Mouse (Mus musculus): Measurements from ENCODE around the gene Nudt4. TPM values are rescaled to one million over a fixed set of nuclear protein-coding genes. Genes with fewer than 3 reads are reported as not detected.

Nudt4 gene
- total and polyA plus RNA-seq, 3 experiments: 21.1 to 35.7 TPM; not detected in 1

DNA sequence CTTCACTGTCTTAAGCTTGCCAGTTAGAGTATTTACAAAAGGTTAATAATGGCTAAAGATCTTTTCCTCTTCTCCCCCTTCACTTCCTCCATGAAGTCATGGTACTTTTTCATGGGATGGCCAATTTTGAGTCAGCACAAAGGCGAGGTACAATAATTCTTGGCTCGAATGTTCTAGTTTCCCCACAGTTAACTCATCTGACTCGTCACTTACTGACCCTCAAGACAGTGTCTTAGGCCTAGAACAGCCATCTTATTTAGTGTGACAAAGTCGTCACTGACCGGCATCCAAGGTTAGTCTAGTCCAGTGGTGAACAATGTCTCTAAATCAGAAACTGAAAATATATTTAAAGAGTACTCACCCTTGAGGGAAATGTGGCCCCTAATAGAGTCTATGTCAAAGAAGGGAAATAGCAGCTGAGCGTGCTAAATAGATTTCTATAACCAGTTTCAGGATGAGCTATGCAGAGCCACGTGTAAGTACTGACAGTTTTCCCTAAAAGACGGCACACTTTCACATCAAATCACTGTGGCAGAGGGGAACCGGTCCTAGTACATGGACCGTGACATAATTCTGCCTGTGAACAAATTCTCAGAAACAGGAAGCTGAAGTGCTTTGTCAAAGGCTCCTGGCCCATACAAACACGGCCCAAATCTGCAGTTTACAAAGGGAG is 15.7 kb downstream of the Nudt4 start:
- peaks cover 0 to 3% of the 10 kb centered on the region in 2 experiments; a peak in 2 of 4 replicates for H3K36me3 ChIP-seq (ENCODE audit: control insufficient read depth in 1 of 2, insufficient read depth in 2 of 2, low read length in 2 of 2)
- H3K9me3 ChIP-seq (replicated peaks; ENCODE audit: insufficient read depth, low read length): no peaks in the 10 kb centered on the region
- TF ChIP-seq TBP (IDR thresholded peaks at IDR 0.05; ENCODE audit: low read depth, low read length): no peak
- no peak for TF ChIP-seq MYB (IDR thresholded peaks at IDR 0.05; ENCODE audit: low read depth, low read length)
- TF ChIP-seq ELF1 (IDR thresholded peaks at IDR 0.05; ENCODE audit: low read depth, low read length): no peak
- TF ChIP-seq UBTF (IDR thresholded peaks at IDR 0.05; ENCODE audit: borderline replicate concordance, insufficient read depth, low read depth, low read length): no peak
- no peak for TF ChIP-seq SMC3 (IDR thresholded peaks at IDR 0.05; ENCODE audit: low read depth, low read length)
- no peak for TF ChIP-seq TCF12 (IDR thresholded peaks at IDR 0.05; ENCODE audit: low read depth, low read length)
- no peak for TF ChIP-seq JUND (IDR thresholded peaks at IDR 0.05; ENCODE audit: low read depth, low read length)
- H3K79me2 ChIP-seq (ENCODE audit: control insufficient read depth, insufficient read depth, low read length, poor library complexity): no peaks in the 10 kb centered on the region
- H3K27ac ChIP-seq (ENCODE audit: control insufficient read depth, low read depth, low read length): no peak overlapping the region
- no peaks in the 10 kb centered on the region for H3K4me1 ChIP-seq (ENCODE audit: control insufficient read depth in 1 of 2, insufficient read depth in 2 of 2, low read length in 2 of 2)
- no peak for DNase-seq (ENCODE audit: low read depth, low spot score)
- no peak overlapping the region for H3K4me3 ChIP-seq (ENCODE audit: control insufficient read depth in 1 of 2, insufficient read depth in 1 of 2, low read depth in 2 of 2, low read length in 2 of 2)
- no peak overlapping the region for H3K9ac ChIP-seq (ENCODE audit: control insufficient read depth, low read depth, low read length, poor library complexity, severe bottlenecking)
- H3K27me3 ChIP-seq (ENCODE audit: control insufficient read depth in 1 of 2, insufficient read depth in 2 of 2, low read length in 2 of 2): no peaks in the 10 kb centered on the region

DNA sequence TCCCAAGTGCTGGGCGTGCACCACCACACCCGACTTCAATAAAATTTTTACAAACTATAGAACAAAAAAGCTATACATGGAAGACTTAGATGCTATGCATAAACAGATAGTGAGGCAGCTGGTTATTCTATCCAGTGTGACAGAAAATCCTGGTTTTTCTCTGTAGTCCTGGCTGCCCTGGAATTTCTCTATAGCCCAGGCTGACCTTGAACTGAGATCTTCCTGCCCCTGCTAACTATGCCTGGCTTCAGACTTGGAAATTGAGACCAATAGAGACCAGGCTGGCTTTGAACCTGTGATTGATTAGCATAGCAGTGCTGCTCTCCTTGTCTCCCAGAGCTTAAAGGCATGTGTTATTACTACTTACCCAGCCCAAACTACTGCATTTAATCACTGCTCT is 17.8 kb downstream of the Nudt4 start:
- Histone ChIP-seq H3K27me3 (ENCODE audit: control insufficient read depth in 1 of 2, insufficient read depth in 2 of 2, low read length in 2 of 2) (no peaks in the 10 kb centered on the region), H3K4me3 (ENCODE audit: control insufficient read depth in 1 of 2, insufficient read depth in 1 of 2, low read depth in 2 of 2, low read length in 2 of 2) (no peak overlapping the region), H3K79me2 (ENCODE audit: control insufficient read depth, insufficient read depth, low read length, poor library complexity) (peaks cover 1% of the 10 kb centered on the region; the same call in 1 of the 2 replicates), H3K9ac (ENCODE audit: control insufficient read depth, low read depth, low read length, poor library complexity, severe bottlenecking) (no peak overlapping the region), H3K9me3 (replicated peaks; ENCODE audit: insufficient read depth, low read length) (no peaks in the 10 kb centered on the region), H3K4me1 (ENCODE audit: control insufficient read depth in 1 of 2, insufficient read depth in 2 of 2, low read length in 2 of 2) (no peaks in the 10 kb centered on the region), H3K36me3 (ENCODE audit: control insufficient read depth in 1 of 2, insufficient read depth in 2 of 2, low read length in 2 of 2) (peaks cover 0 to 7% of the 10 kb centered on the region in 2 experiments; a peak in 2 of 4 replicates), H3K27ac (ENCODE audit: control insufficient read depth, low read depth, low read length) (no peak overlapping the region)
- DNase-seq (ENCODE audit: low read depth, low spot score): no peak
- no peak for TF ChIP-seq MAX (IDR thresholded peaks at IDR 0.05; ENCODE audit: low read length)

DNA sequence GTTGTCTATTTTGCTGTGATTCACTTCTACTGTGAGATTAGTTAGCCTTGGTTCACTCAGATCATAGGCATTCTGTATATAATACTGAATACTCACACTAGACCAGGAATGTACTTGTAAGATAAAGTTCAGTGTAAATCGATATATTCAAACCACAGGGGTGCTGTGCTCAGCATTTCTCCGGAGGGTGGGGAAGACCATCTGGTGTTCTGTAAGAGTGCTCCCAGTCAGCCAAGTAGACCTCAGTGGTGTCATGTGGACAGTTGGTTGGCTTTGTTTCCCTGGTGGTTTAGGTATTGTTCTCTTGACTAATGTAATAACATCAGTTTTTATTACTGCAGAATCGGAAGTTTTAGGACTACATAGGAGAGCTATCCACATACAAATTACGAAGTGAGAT is 18.9 kb downstream of the Nudt4 start:
- no peak for TF ChIP-seq POLR2AphosphoS2 (IDR thresholded peaks at IDR 0.05; ENCODE audit: low read length)
- TF ChIP-seq CHD1 (IDR thresholded peaks at IDR 0.05; ENCODE audit: low read depth, low read length): no peak
- TF ChIP-seq ZMIZ1 (IDR thresholded peaks at IDR 0.05; ENCODE audit: low read depth, low read length): no peak

More for the DNA sequence above, 18.9 kb downstream of the Nudt4 start:
- Histone ChIP-seq H3K36me3 (ENCODE audit: control insufficient read depth in 1 of 2, insufficient read depth in 2 of 2, low read length in 2 of 2) (peaks cover 2 to 7% of the 10 kb centered on the region in 2 experiments; a peak in 2 of 4 replicates), H3K27ac (ENCODE audit: control insufficient read depth, low read depth, low read length) (no peak overlapping the region), H3K27me3 (ENCODE audit: control insufficient read depth in 1 of 2, insufficient read depth in 2 of 2, low read length in 2 of 2) (no peaks in the 10 kb centered on the region), H3K79me2 (ENCODE audit: control insufficient read depth, insufficient read depth, low read length, poor library complexity) (peaks cover 5% of the 10 kb centered on the region; the same call in 1 of the 2 replicates), H3K9ac (ENCODE audit: control insufficient read depth, low read depth, low read length, poor library complexity, severe bottlenecking) (no peak overlapping the region), H3K9me3 (replicated peaks; ENCODE audit: insufficient read depth, low read length) (no peaks in the 10 kb centered on the region), H3K4me3 (ENCODE audit: control insufficient read depth in 1 of 2, insufficient read depth in 1 of 2, low read depth in 2 of 2, low read length in 2 of 2) (no peak overlapping the region), H3K4me1 (ENCODE audit: control insufficient read depth in 1 of 2, insufficient read depth in 2 of 2, low read length in 2 of 2) (no peaks in the 10 kb centered on the region)
- DNase-seq (ENCODE audit: low read depth, low spot score): no peak

Measured in MEL (cell line).